Mouse (Mus musculus) bone marrow, adult 2 months (tissue): ENCODE measurements around the gene Prkar2b.

Experiments
- CTCF ChIP-seq: fragments of 200-500 bp; IDR thresholded peaks from 2 replicates; pipeline ENCODE4 v1.5.1; 2011; ENCODE audit warnings: low read length, control low read depth; ENCODE audit not compliant: control insufficient read depth, insufficient read depth
- POLR2A ChIP-seq: fragments of 200-500 bp; IDR thresholded peaks from 2 replicates; pipeline ENCODE4 v1.6.1; 2011; ENCODE audit warnings: low read depth, mild to moderate bottlenecking, control low read depth, low read length, borderline replicate concordance; ENCODE audit not compliant: control insufficient read depth

GRCm38 (mm10) chr12:31967536-31967935, 93.6 kb downstream of the Prkar2b start:
- no peak for TF ChIP-seq POLR2A
- TF ChIP-seq CTCF, result no peak
